Mouse (Mus musculus) kidney, postnatal 25 days (tissue): ENCODE measurements around the gene Vti1b.
A peak's percentile ranks its signal among the peaks of the same experiment; 100 is the strongest.
"Not testable (repeated sequence)": the region's sequence is repeated elsewhere in the genome, so short reads cannot be mapped to it uniquely, and the experiment has no call there.

ENCODE experiments used
- DNase-seq, 2 experiments: peaks; one replicate each; pipeline ENCODE4 v3.0.0; 2021; ENCODE audit warnings: mixed read lengths in 2 of 2

Vti1b gene

GRCm38 (mm10) chr12:79172019-79172941 lies at the start of gene Vti1b:
Gene Vti1b, minus strand, starts transcription at chr12:79172667.
- peak; percentile 89 to 95 for DNase-seq

- no peak for DNase-seq
Measured at GRCm38 (mm10) chr12:79217511-79217910, 45.0 kb upstream of the Vti1b start.

GRCm38 (mm10) chr12:79211447-79211846 lies 39.0 kb upstream of the Vti1b start:
- DNase-seq = no peak

GRCm38 (mm10) chr12:79208703-79209464 lies 36.4 kb upstream of the Vti1b start, which contains the start of gene Rdh12:
Gene Rdh12, plus strand, starts transcription at chr12:79208914.
- DNase-seq = peak; percentile 32 to 42

GRCm38 (mm10) chr12:79201882-79202281 lies 29.4 kb upstream of the Vti1b start:
- DNase-seq = no peak

- DNase-seq = no peak
Measured at GRCm38 (mm10) chr12:79197105-79197504, 24.6 kb upstream of the Vti1b start.

GRCm38 (mm10) chr12:79193441-79193840 lies 21.0 kb upstream of the Vti1b start:
- peak; percentile 77 to 87 for DNase-seq

- DNase-seq = no peak
Measured at GRCm38 (mm10) chr12:79192193-79192592, 19.7 kb upstream of the Vti1b start, which contains the start of gene Rdh11. Gene Rdh11, minus strand, starts transcription at chr12:79192293.

GRCm38 (mm10) chr12:79191701-79192100 lies 19.2 kb upstream of the Vti1b start:
- DNase-seq = peak; percentile 77 to 79

GRCm38 (mm10) chr12:79190931-79191673 lies 18.6 kb upstream of the Vti1b start:
- DNase-seq = peak; percentile 71 to 80

- DNase-seq = not testable (repeated sequence)
Measured at GRCm38 (mm10) chr12:79185160-79185559, 12.7 kb upstream of the Vti1b start.

- DNase-seq = no peak
Measured at GRCm38 (mm10) chr12:79175998-79176397, 3.5 kb upstream of the Vti1b start.

- no peak for DNase-seq
Measured at GRCm38 (mm10) chr12:79173721-79174120, 1.3 kb upstream of the Vti1b start.

- no peak for DNase-seq
Measured at GRCm38 (mm10) chr12:79171269-79171995, 1.0 kb downstream of the Vti1b start.

GRCm38 (mm10) chr12:79170421-79170820 lies 2.0 kb downstream of the Vti1b start:
- no peak for DNase-seq

- no peak for DNase-seq
Measured at GRCm38 (mm10) chr12:79169173-79169572, 3.3 kb downstream of the Vti1b start.

GRCm38 (mm10) chr12:79162876-79163275 lies 9.6 kb downstream of the Vti1b start:
- no peak for DNase-seq

- DNase-seq = no peak
Measured at GRCm38 (mm10) chr12:79149653-79150052, 22.8 kb downstream of the Vti1b start.

- DNase-seq = no peak
Measured at GRCm38 (mm10) chr12:79141384-79141783, 31.1 kb downstream of the Vti1b start.

GRCm38 (mm10) chr12:79140811-79141210 lies 31.7 kb downstream of the Vti1b start:
- DNase-seq = no peak

GRCm38 (mm10) chr12:79139417-79139816 lies 33.0 kb downstream of the Vti1b start:
- DNase-seq = no peak

GRCm38 (mm10) chr12:79138999-79139398 lies 33.5 kb downstream of the Vti1b start:
- no peak for DNase-seq
